Mouse (Mus musculus) yolk sac, embryonic 10.5 days (tissue): ENCODE measurements around the gene Elavl2.
"Not testable (repeated sequence)": the region's sequence is repeated elsewhere in the genome, so short reads cannot be mapped to it uniquely, and the experiment has no call there.

Source experiments
- DNase-seq: peaks from one replicate; pipeline ENCODE4 v3.0.0-alpha.2; 2017; ENCODE audit warnings: low spot score

Elavl2 gene

DNA sequence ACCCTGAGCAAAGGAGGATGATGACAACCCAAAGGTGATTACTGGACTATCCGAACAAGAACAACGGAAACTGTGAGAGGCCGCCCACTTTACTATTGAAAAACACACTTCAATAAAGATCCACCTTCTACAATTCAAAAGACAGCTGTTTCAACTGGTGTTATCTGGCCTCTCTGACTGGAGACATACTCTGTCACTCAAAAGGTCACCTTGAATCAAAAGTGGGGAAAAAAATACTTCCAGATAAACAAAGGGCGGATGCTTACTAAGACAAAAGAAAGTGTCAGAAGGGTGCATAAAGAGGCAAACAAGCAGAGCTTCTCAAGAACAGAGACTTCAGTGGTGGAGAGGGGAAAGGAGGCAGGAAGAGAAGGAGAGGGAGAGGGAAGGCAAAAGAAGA lies 66.4 kb downstream of the Elavl2 start:
- DNase-seq, result no peak

DNA sequence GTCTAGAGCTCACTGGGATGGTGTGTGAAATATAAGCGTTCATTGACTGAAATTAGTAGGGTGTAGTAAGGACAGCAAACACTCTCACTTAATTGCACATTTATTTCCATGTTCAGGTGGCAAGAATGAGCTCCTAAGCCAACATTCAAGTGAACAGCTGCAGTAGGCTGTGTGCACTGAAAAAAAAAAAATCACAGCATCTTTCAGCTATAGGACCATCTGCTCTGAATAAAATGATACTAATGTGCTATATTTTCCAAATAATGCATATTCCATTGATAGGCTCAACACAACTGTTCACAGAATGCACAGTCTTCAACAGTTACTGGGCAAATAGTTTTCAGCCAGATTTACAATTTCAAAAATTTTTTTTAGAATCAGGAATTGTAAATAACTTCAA lies 89.8 kb downstream of the Elavl2 start:
- DNase-seq, result no peak

DNA sequence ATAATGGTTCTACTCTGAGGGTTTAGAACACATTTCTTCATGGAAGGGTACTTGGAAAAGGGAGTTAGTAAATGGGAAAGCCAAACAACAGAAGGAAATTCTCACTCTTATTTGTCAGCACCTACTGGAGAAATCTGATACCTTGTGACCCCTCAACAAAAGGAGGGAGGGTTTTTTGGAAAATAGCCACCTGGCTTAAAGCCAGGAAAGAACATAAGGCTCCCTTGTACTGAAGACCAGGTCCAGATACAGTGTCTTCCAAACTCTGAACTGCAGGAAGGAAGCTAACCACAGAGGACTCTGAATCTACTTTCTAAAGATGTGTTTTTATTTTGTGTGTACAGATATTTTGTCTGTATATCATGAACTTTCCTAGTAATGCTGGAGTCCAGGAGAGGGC lies 102.9 kb downstream of the Elavl2 start:
- DNase-seq, result no peak

DNA sequence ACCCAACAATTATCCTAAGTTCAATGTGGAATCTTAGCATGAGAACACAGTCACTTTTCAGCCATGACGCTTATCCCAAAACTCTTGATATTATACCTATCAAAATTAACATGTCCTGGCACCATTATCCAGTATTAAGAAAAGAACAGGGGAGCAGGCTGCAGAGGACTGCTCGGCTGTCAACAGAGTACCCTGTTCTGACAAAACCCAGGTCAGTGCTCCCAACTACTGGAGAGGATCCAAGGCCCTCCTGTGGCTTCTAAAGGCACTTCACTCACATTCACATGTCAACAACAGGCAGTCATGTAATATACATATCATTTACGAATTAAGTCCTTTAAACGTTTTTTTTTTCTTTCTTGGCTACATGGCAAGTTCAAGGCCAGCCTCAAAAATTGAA lies 105.3 kb downstream of the Elavl2 start:
- no peak for DNase-seq

DNA sequence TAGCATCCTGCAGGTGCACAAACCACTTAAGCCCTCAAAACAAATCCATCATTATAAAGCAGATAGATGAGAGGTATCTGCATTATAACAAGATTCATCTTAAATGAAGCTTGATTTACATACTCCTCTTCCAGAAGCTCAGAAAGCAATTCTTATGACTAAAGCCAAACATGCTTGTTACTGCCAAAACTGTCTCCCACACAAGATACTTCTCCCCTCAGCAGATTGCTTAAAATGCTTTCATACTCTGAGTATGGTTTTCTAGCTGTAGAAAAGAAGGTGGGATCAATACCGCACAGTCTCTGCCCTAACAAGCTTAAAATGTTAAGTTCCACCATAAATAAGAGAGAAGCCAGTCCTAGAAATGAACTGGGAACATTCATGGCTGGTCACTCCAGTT lies 109.1 kb downstream of the Elavl2 start:
- DNase-seq, result no peak

DNA sequence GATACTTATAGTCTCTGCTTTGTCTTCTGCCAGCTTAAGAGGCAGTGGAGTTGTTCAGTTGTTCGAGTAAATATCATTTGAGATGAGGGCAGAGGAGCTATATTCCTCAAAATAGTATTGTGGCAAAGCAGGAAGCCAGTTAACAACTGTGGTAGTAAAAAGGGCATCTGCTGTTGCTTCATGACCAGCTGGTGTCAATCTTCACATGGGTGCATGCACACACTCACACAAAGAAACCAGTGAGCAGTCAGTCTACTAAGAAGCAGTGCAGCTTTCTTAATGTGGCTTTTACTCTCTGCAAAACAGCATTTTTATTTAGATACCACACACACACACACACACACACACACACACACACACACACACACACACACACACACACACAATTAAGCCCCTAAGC lies 110.2 kb downstream of the Elavl2 start:
- DNase-seq, result no peak

DNA sequence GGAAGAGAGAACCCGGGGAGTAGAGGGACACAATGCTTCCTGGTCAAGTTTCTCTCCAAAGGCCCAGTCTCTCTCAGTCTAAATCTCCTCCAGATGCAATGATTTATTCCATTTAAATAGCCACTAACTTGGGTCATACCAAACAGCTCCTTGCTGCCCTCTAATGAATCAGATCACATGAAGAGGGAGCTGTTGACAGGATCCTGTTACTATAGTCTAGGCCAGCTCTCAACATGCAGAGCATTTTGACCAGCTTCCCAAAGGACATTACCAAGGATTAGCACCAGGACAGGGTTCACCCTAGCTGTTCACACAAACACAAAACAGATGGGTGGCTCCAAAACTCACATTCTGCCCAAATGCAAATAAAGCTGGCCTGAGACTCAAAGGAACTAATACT lies 111.4 kb downstream of the Elavl2 start:
- no peak for DNase-seq

DNA sequence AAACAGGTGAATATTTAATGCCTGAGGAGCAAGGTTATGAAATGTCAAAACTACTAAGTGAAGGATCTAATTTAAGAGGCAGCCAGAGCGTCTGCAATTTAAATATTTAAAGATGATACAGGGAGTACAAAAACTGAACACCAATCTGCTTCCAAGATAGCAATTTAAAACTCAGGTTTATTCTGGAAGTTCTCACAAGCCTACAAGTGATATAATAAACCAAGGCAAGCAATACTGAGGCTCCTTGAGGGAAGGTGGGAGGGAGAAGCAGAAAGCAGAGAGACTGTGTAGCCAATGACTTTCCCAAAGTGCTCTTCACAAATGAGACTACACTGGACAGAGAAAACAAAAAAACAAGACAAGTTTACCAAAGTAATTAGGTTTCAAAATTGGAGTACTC lies 132.2 kb downstream of the Elavl2 start:
- DNase-seq, result no peak

DNA sequence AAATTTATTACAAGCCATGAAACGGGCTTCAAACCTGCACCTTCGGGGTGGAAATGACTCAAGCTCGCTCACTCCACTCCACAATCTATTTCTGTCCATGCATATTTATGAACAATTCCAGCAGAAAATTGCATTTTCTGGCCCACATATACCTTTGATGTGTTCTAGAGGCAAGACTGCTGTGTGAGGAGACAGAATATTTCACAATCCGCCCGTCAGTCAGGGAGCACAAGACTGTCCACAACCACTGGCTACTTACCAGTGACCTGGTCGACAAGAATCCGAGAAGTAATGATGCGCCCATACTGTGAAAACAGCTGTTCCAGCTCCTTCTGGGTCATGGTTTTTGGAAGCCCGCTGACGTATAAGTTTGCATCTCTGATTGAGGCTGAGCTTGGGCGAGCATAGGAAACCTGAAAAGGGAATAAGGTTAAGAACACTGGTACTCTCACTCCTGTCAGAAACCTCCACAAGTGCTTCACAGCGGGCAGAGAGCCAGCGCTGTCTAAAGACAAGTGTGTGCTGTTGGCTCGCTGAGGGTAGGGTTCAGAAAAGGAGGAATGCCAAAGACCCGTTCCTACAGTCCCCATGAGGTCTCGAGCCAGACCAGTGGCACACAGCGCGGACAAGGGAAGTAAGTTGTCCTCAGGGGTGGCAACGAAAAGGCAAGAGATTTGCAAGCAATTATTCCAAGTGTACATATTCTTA lies 136.7 kb downstream of the Elavl2 start:
- no peak for DNase-seq

DNA sequence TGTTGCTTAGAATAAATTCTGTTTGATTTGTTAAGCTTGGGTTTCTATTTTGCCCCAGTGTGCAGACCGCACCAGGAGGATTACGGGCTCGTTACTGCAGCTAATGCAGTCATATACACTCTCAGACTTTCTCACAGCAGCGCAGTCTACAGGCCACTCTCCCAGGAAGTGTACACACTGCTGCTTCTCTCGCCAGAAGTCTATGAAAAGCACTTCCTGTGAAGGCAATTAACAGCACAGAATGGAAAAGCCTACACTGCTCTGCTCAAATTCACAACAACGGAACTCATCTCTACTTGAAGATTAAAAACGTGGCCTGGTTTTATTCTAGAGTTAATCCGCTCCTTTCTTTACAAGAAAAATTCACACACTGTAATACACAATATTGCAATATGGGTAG lies 137.7 kb downstream of the Elavl2 start:
- no peak for DNase-seq

DNA sequence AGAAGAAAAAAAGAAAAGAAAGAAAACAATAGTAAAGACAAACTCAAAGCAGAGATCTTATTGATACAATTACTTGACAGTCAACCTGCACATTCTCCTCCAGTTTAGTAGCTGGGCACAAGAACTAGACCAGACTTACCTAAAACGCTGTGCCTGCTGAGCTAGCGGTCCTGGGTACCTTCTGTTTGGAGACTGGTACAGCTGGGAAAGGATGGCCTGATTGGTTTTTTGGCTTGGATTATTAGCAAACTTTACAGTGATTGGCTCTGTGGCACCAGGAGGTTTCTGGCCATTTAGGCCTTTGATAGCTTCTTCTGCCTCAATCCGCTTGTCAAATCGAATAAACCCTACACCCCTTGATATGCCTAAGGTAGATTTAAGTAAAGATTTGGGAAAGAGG lies 140.0 kb downstream of the Elavl2 start:
- DNase-seq, result no peak

DNA sequence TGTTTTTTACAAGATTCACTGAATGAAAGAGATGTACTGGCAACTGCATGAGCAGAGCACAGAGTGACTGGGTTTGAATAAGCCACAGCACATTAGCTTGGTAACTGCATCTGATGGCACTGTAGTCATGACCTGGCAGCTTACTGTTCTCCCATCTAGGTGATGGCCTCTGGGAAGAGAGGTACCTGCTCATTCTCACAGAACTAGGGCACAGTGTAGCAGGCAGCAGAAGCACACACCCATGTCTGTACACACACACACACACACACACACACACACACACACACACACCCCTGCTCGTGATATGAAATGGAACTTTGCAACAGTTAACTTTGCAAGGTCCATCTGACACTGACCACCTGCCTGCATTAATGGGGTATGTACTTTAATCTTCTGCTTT lies 151.9 kb downstream of the Elavl2 start:
- no peak for DNase-seq

DNA sequence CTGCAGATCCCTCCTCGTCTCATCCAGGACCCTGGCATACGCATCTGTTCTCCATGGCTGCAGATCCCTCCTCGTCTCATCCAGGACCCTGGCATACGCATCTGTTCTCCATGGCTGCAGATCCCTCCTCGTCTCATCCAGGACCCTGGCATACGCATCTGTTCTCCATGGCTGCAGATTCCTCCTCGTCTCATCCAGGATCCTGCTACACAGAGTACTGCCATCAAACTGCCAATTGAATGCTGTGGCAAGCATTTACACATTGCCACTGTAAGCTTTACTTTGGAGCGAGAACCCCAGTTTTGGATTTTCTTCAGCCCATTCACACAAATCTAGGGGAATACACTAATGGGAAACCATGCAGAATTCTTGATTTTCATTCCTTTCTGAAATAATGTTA lies 155.4 kb downstream of the Elavl2 start:
- DNase-seq, result not testable (repeated sequence)

DNA sequence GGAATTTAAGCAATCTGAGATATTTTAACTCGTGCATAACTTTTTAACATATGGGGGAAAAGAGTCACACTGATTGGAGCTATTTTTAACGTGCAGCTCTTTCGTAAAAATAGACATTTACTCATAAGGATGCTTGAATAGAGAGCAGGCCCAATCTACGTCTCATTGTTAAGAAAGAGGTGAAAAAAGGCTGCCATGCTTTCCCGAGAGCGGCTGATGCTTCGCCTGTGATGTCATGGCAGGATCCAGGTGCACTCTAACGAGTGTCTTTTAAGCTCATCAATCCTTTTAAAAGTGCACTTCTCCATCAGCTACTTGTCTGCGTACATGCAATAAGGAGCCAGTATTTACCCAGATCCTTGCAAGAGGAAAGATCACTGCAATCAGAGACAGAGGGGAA lies 156.0 kb downstream of the Elavl2 start:
- DNase-seq, result no peak

DNA sequence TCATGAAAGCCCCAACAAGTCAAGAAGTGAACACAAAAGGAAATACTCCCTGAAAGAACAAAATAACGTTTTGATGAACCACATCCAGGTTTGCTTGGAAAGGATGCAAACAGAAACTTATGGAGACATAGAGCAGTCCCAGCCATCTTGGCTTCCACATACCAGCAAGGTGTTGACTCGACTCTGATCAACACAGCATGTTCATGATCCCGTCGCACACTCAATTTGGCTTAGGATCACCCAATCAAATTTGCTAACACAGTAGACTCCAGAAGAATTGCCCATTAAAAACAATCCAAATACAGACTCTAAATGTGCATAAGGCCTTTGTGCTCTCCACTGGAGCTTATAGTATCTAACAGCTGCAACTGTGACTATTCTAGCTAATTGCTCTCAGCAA lies 156.7 kb downstream of the Elavl2 start:
- no peak for DNase-seq

DNA sequence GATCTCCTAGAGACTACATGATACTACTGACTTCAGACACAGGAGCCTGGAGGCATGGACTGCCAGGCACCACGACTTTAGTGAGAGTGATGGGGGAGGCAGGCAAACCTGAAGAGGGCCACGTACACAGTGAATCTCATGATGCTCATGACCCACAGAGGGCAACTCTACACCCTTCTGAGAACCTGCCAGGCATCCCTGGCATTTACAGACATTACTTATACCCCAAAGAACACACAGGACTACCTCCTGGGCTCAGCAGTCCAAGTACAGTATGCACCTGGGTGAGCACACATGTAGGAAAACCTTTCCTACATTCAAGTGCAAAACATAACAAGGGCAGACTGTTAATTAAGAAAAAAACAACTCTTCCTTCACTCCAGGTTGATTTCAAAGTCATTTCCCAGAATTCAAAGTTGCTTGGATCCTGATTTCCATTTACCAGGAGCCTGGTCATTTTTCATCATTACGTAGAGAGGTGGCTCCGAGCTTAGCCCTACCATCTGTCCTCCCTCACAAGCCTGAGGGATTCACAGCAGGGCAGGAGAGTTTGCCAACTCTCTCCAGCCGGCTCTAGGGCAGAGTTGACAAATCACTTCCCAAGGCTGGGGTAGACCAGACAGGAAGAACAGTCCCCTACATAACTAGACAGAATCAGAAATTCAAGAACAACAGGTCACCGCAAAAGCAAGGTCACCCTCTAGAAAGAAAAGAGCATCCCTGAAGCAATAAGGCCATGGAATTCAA lies 161.7 kb downstream of the Elavl2 start:
- no peak for DNase-seq

DNA sequence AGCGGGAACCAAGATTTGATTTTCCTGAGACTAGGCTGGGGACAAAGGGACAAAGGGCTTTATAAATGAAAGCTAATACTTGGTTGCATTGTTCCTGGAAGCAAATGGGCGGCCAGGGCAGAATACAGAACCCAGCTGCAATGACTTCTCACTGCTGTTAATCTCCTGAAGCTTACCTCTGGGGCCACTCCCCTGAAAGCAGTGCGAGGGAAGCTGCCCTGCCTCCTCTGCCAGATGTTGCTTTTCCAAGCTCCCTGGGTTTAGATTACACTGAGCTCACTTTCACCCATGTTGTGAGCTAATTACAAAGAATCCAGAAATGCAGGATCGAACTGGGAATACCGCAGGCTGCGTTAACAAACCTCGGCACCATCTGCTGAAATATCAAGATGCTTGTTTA lies 163.6 kb downstream of the Elavl2 start:
- no peak for DNase-seq

DNA sequence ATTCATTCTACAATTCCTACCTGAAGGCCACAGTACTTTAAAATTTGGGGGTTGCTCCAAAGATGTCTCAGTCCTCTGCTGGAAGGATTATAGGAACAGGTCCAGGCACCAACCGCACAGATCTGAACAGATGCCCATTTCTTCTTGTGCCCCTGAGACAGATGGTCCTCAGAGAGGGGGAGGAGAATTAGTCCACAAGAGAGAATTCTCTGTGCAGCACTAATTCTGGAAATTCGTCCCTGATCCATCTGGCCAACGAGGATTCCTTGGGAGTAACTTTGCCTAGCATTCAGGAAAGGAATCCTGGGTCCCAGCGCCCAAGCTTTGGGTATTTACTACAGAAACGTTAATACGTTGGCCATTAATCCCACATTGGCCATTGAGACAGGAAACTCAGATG lies 165.6 kb downstream of the Elavl2 start:
- DNase-seq, result no peak

DNA sequence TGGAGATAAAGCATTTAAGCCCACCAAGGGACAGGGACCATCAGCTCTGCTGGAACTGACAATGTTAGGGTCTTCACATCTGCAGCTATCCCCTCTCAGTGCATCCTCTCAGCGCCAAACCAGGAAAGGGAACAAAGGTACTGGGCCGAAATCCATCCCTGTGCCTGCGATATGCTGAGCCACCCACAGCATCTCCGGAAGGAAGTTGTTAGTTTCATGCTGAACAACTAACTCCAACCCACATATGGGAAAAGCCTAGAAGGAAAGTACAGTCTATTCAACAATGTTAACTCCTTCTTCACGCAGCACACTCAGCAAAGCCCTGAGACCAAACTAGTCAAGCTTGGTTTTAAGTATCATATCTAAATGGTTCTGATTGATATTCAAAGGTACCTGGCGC lies 167.0 kb downstream of the Elavl2 start:
- no peak for DNase-seq

DNA sequence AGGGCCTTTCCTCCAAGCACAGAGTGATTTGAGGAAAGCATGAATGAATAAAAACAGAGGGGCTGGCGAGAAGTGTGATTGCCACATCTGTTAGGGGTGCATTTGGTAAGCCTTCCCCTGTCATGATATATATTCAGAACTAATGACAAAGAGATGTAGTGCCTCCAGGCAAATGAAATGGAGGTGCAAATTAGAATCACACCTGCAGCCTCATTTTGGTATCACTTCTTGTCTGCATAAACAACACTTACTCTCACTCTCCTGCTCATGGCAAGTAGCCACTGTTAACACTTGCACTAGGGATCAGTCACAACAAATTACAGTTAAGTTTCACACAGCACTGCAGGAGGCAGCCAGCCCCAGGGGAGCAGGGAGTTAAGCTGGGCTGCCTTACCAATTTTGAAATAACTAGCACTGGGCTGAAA lies 170.1 kb downstream of the Elavl2 start:
- DNase-seq, result no peak

DNA sequence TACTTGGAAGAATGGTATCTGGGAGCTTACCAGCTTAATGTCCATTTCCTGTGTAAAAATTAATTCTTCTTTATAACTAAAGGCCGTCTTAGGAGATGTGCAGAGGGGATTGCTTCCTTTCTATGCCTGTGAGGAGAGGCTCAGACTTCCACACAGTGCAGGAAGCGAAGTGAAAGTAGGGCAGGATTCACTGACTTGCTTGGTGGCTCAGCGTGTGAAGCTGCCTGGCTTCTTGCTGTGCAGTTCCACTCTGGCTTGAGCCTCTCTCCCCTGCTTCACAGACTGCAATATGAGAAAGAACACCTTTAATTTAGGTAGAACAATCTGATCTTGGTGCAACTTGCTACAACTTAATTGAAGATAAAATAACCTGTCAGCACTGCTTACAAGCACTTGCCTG lies 172.2 kb downstream of the Elavl2 start:
- no peak for DNase-seq

DNA sequence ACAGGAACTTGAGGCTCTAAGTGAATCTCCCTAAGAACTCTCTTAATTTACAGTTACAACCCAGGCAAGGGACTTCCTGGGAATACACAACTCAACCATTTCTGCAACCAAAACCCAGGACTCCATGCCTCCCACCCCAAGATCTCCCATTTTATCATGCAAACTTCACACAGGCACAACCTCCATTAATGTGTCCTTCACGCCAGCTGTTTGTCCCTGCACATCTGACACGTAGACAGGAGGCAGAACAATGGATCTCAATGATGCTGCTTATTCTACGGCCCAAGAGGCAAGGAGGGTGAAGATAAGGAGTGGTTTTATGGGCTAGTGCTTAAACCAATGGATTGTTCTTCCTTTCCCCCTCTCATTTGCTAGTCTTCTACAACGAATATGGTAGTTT lies 176.8 kb downstream of the Elavl2 start:
- no peak for DNase-seq

DNA sequence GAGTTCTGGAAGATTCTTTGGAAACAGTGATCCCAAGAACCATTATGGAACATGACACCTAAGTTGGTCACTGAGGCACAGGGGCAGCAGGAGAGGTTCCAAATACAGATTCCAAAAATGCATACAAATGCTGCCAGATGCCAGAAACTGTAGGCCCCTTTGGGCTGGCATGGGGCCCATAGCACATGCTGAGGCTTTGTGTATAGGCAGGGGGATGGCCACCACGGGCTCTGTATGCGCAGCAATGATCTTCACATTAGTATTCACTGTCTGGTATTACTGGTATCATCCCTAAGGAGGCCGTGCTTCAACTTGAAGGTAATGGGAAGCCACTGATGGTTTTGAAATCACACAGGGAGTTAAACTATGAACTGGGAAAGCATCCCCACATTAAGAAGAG lies 181.3 kb downstream of the Elavl2 start:
- DNase-seq, result no peak

DNA sequence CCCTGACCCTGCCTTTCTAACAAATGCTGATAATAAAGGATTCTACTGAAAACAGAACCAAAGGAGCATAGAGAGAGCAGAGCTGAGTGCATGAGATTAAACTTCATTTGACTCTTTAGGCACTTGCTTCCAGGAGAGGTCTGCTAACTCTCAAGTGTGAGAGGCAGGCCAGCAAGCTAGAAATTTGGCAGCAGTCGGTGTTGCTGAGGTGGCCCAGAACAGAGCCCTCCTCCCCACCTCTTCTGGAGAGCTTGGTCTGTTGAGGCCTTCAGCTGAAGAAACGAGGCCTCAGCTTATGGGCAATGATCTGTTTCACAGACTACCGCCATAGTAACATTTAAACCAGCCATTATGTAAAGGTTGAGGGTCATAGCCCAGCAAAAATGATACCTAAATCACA lies 186.7 kb downstream of the Elavl2 start:
- DNase-seq, result no peak
